Mouse (Mus musculus) left cerebral cortex, adult 11 months (tissue): Measurements from ENCODE around the gene Actr3b.

Source experiments
- DNase-seq: peaks from one replicate; pipeline ENCODE4 v3.0.0; 2022; ENCODE audit warnings: low spot score

Actr3b gene

GRCm38 (mm10) chr5:25889746-25890382 is 130.1 kb downstream of the Actr3b start:
- DNase-seq, result no peak

GRCm38 (mm10) chr5:25891321-25891720 is 131.5 kb downstream of the Actr3b start:
- DNase-seq, result no peak
